Mouse (Mus musculus) kidney, postnatal 10 days (tissue): ENCODE data around the gene Defb15.
"Not testable (repeated sequence)": the region's sequence is repeated elsewhere in the genome, so short reads cannot be mapped to it uniquely, and the experiment has no call there.

Experiments
- DNase-seq: peaks from one replicate; pipeline ENCODE4 v3.0.0; 2021; ENCODE audit warnings: mixed read lengths

Defb15 gene

DNA sequence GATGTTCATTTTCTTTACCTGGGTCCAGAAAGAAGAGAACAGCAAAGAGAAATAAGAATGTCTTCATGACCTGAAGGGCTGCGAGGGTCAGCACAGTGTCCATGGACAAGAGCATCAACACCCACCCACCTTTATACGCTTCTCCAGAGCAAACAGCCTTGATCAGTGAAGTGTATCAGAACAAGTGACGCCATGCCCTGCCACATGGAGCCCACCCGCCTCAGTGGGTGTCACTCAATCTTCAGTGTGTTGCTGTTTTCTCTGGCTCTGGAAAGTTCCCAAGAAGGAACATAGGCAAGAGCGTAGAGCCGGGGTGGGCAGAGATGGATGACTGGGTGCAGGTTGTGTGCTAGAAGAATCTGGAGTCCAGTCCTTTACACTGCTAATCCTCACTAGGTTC, at the start of gene Defb15:
Gene Defb15, minus strand, starts transcription at position 101 of the 400 bp plus-strand sequence.
- DNase-seq: no peak

DNA sequence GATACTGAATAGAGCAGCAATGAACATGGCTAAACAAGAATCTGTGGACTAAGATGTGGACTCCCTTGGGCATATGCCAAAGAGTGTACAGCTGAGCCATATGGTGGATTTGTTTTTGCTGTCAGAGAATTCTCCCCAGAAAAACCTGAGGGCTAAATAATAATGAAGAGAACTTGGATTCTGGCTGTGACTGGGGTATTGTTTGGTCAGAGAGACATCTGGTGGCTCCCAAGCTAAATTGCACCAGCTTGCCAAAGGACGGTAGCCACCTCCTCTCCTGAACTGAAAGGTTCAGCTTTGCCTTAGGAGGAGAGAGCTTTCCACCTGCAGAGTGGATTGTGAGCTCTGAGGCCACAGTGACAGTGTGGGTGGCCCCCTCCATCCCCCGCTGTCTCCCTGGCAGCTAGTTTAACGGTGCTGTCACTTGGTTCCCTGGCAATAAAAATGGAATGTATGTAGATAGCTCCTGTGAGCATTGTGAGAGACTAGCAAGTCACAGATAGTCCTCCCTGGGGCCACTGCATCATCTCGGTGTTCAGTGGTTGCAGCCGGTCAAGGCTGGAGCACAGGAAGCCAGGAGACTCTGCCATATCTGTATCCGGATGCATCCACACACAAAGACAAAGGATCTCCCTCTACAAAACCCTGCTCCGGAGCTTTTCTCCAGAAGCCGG, 49.3 kb upstream of the Defb15 start:
- peak; percentile 9 for DNase-seq

GRCm38 (mm10) chr8:21978193-21978592, 45.7 kb upstream of the Defb15 start:
- no peak for DNase-seq

- DNase-seq: no peak
These were observed 37.0 kb upstream of the Defb15 start, which contains the start of gene Ccdc70 for GRCm38 (mm10) chr8:21969475-21969874. TSS of gene Ccdc70 (plus strand) at chr8:21969775.

- no peak for DNase-seq
These were observed 34.1 kb upstream of the Defb15 start for GRCm38 (mm10) chr8:21966646-21967045.

DNA sequence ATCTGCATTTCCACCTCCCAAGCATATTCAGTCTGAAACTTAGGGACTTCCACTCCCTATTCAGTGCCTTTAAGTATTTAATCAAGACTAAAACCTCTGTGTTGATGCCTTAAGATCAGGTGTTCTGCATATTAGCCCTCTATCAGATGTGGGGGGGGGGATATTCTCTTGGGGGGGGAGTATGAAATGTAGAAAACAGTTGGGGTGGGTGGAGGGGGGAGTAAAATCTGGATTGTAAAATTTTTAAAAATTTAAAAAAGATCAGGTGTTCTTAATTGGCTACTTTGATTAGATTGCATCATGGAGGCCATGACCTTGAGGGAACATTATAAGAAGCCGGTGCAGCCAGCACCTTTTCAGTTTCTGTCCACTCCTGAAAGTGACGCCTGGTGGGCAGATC, 25.9 kb upstream of the Defb15 start, which contains the start of gene Fam90a1a:
Gene Fam90a1a, plus strand, starts transcription at position 301 of the 400 bp plus-strand sequence.
- DNase-seq: no peak

DNA sequence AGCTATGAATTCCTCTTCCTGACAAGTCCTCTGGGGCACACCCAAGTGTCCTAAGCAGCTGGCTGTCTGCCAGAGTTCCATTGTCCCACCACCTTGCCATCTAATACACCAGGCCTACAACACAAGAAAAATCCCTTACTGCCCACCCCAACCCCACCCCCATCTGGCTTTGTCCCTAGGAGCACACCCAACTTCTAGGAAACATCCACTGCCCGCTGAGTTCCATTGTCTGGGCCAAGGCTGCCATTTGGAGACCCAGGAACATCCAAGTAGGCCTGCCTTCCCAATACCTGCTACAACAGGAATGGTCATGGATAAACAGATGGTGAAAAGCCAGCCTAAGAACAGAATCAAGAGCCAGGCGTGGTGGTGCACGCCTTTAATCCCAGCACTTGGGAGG, 23.8 kb upstream of the Defb15 start:
- DNase-seq: no peak

- DNase-seq: peak; percentile 70
These were observed 22.8 kb upstream of the Defb15 start for GRCm38 (mm10) chr8:21955321-21955720.

GRCm38 (mm10) chr8:21947311-21948017, 15.0 kb upstream of the Defb15 start:
- DNase-seq: peak; percentile 5

- DNase-seq: no peak
These were observed 14.0 kb upstream of the Defb15 start, which contains the start of gene Defb13 for GRCm38 (mm10) chr8:21946462-21946861. TSS of gene Defb13 (plus strand) at chr8:21946762.

- not testable (repeated sequence) for DNase-seq
These were observed 5.5 kb upstream of the Defb15 start, which contains the start of gene Defb35 for GRCm38 (mm10) chr8:21938052-21938451. TSS of gene Defb35 (plus strand) at chr8:21938352.

GRCm38 (mm10) chr8:21930754-21931153, 1.8 kb downstream of the Defb15 start:
- not testable (repeated sequence) for DNase-seq

DNA sequence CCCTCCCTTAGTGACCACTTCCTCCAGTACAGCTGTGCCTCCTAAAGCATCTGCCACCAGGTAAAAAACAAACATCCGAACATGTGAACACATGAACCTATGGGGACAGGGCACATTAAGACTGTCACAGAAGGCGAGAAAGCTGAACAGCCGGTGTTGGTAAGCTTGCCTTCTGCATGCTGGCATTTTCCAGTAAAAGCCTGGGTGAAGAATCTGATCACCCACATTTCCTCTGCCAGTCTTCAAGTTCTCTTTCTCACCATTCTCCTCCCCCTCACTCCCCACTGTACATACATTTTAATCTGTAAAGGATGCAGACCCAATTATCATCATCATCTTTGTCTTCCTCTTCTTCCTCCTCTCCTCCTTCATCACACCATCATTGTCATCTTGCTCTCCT, 16.9 kb downstream of the Defb15 start:
- no peak for DNase-seq

GRCm38 (mm10) chr8:21912554-21912953, 20.0 kb downstream of the Defb15 start:
- DNase-seq: no peak

DNA sequence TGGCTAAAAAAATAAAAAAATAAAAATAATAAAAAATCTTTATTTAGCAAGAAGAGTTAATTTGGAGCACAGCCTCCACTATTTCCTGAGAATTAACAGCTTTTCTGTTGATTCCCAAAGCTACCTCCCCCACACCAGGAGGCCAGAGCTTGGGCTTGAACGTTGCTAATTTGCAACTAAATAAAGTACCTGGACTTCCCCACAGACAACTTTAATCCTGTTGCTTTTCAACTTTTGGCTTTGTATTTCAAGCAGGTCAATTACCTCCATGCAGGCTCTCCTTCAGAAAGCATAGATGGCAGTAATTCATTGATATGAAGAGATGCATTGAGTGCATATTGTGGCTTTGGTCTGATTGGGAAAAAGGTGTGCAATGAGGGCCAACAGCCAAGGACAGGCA, 20.6 kb downstream of the Defb15 start:
- no peak for DNase-seq

DNA sequence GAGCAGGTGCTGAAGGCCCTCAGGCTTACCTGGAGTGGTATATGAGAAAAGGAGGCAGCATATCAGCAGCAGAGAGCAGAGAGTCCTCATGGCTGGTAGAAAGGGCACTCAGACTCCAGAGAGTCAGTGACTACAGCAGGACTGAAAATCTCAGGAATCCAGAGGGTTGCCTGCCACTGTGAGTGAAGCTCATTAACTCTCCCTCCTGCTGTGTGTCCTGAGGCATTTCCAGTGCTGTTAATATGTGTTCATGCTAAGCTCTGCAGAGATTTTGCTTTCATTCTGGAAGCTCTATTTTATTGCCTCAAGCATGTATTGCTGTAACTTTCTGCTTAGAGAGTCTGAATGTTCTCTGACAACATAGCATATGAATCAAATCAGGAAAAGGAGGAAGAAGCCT, 26.2 kb downstream of the Defb15 start, which contains the start of gene Defb11:
Gene Defb11, minus strand, starts transcription at position 123 of the 400 bp plus-strand sequence.
- peak; percentile 6 for DNase-seq

GRCm38 (mm10) chr8:21885321-21885720, 47.2 kb downstream of the Defb15 start, which contains the start of gene Defb9:
TSS of gene Defb9 (minus strand) at chr8:21885421.
- DNase-seq: not testable (repeated sequence)
